Mouse (Mus musculus) olfactory bulb, adult 2 months (tissue): ENCODE measurements around the gene 6330409D20Rik. TPM values are rescaled to one million over a fixed set of nuclear protein-coding genes. Genes with fewer than 3 reads are reported as not detected.

ENCODE experiments used
- H3K27ac ChIP-seq: fragments of 200-500 bp; 2 replicates; pipeline ENCODE4 v1.5.1; 2012; ENCODE audit warnings: low read depth, low read length; ENCODE audit not compliant: insufficient read depth
- H3K4me1 ChIP-seq: fragments of 200-500 bp; 2 replicates; pipeline ENCODE4 v1.6.1; 2012; ENCODE audit warnings: low read length; ENCODE audit not compliant: control insufficient read depth, insufficient read depth
- H3K4me3 ChIP-seq: fragments of 200-500 bp; 2 replicates; pipeline ENCODE4 v1.5.1; 2012; ENCODE audit warnings: mild to moderate bottlenecking, low read depth, low read length, moderate library complexity; ENCODE audit not compliant: insufficient read depth
- CTCF ChIP-seq: fragments of 200-500 bp; IDR thresholded peaks from 2 replicates; pipeline ENCODE4 v1.5.1; 2012; ENCODE audit warnings: low read depth, mild to moderate bottlenecking, low read length, moderate library complexity; ENCODE audit not compliant: insufficient read depth
- POLR2A ChIP-seq: fragments of 200-500 bp; IDR thresholded peaks from 2 replicates; pipeline ENCODE4 v1.6.1; 2012; ENCODE audit warnings: mild to moderate bottlenecking, low read depth, low read length, moderate library complexity; ENCODE audit not compliant: insufficient read depth
- WGBS: fragments of 180-500 bp; shearing (Covaris S2); methylation state at CpG from one replicate; pipeline ENCODE4 v1.1.7; 2018; 5-methylcytosine and 5-hydroxymethylcytosine counted together
- polyA plus RNA-seq: library from polyadenylated mRNA; stranded (reverse); fragments of >200 nt; gene quantifications from 2 replicates; pipeline ENCODE4 v1.2.4, GENCODE M21; 2012; ENCODE audit warnings: low replicate concordance; ENCODE audit not compliant: missing spikeins, insufficient read depth, insufficient read length

Gene 6330409D20Rik
- not detected in 2 replicates for polyA plus RNA-seq

- WGBS, result 9% methylated on average over 11 of the region's 11 CpGs
- H3K27ac ChIP-seq, result 0 out of 2 replicates have a peak within 1 kb of the TSS, but pooled peaks have one; percentile 16
- H3K4me3 ChIP-seq, result peak within 1 kb of the TSS; percentile 68
- TF ChIP-seq POLR2A (no peak), CTCF (no peak)
- peaks cover 17% of the 10 kb centered on the region for H3K4me1 ChIP-seq
These were observed at the start of gene 6330409D20Rik for GRCm38 (mm10) chr2:32740916-32741272. TSS of gene 6330409D20Rik (minus strand) at chr2:32741016.

- 52% methylated on average over 2 of the region's 2 CpGs for WGBS
- H3K4me3 ChIP-seq, result no peak overlapping the region
- H3K27ac ChIP-seq, result no peak overlapping the region
- TF ChIP-seq CTCF, result no peak
- no peak for TF ChIP-seq POLR2A
- H3K4me1 ChIP-seq, result peaks cover 16% of the 10 kb centered on the region
These were observed 47.8 kb upstream of the 6330409D20Rik start for GRCm38 (mm10) chr2:32788581-32788980.

DNA sequence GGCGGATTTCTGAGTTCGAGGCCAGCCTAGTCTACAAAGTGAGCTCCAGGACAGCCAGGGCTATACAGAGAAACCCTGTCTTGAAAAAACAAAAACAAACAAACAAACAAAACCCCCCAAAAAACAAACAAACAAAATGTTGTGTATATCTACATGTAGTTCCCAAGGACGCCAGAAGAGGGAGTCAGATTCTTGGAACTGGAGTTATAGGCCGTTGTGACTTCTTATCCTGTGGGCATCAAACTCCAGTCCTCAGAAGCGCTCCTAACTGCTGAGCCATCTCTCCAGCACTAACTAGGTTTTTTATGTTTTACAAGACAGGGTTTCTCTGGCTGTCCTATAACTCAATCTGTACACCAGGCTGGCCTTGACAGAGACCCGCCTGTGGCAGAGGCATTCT, 46.4 kb upstream of the 6330409D20Rik start:
- WGBS, result 57% methylated on average over 6 of the region's 6 CpGs
- Histone ChIP-seq H3K27ac (no peak overlapping the region), H3K4me3 (no peak overlapping the region), H3K4me1 (peaks cover 16% of the 10 kb centered on the region)
- no peak for TF ChIP-seq POLR2A
- no peak for TF ChIP-seq CTCF

DNA sequence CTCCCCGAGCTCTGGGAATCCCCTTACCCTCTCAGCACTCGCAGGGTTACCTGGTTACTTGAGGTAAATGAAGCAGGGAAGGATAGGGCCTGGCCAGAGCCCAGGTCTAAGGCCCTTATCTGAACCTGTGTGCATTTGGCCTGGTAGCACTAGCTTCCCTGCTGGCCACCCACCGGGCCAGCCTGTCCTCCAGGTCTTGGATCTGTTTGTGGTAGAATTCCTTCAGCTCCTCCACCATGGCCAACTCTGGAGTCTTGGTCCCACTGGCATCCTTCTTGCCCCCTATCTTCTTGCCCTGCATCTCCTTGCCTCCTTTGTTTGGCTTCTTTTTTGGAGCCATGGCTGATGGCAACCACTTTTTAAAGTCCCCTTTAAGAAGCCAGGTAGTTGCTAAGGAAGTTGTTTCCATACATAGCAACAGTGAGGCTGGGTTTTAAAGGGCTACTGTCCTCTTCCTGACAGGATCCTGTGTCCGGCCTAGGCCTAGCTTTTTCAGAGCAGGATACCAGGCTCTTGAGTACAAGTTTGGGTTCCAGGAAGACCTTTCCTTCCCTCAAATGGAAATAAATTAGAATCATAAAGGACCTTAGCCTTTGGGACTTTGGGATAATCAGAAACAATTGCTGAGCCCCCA, 43.3 kb upstream of the 6330409D20Rik start, which contains the start of gene Cfap157:
Gene Cfap157 (minus strand): TSS at position 381 of the 634 bp plus-strand sequence.
- Histone ChIP-seq H3K27ac (no peak within 1 kb of the TSS), H3K4me1 (peaks cover 16% of the 10 kb centered on the region), H3K4me3 (no peak within 1 kb of the TSS)
- 66% methylated on average over 4 of the region's 4 CpGs for WGBS
- no peak for TF ChIP-seq CTCF
- TF ChIP-seq POLR2A, result no peak

- TF ChIP-seq CTCF (no peak), POLR2A (no peak)
These were observed 40.9 kb upstream of the 6330409D20Rik start for GRCm38 (mm10) chr2:32781710-32782109.

DNA sequence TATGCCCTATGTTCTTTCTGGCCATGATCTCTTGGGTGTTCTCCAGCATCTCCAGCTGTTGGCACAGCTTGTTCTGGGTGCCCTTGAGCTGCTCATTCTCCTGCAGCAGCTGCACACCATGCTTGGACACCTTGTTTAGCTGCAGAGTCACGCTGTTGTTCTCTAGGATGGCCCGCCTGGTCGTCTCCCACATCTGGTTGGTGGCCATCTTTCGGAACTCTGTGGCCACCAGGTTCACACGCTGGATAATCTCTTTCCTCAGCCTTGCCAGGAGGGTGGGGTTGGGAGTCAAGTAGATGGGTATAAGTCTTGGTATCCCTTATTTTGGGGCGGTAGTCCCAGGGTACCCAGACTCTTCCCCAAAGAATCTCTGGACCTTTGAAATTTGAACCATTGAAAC, 38.9 kb upstream of the 6330409D20Rik start:
- no peak for TF ChIP-seq POLR2A
- TF ChIP-seq CTCF, result no peak
- no peak overlapping the region for H3K27ac ChIP-seq
- H3K4me1 ChIP-seq, result peaks cover 23% of the 10 kb centered on the region
- H3K4me3 ChIP-seq, result no peak overlapping the region
- WGBS, result 94% methylated on average over 6 of the region's 6 CpGs

More at GRCm38 (mm10) chr2:32781710-32782109, 40.9 kb upstream of the 6330409D20Rik start:
- WGBS, result 83% methylated on average over 6 of the region's 6 CpGs
- Histone ChIP-seq H3K27ac (no peak overlapping the region), H3K4me1 (peaks cover 17% of the 10 kb centered on the region), H3K4me3 (no peak overlapping the region)

- no peak overlapping the region for H3K4me3 ChIP-seq
- 14% methylated on average over 8 of the region's 8 CpGs for WGBS
- peak; percentile 68 for TF ChIP-seq CTCF
- TF ChIP-seq POLR2A, result no peak
- no peak overlapping the region for H3K27ac ChIP-seq
- peaks cover 23% of the 10 kb centered on the region for H3K4me1 ChIP-seq
These were observed 38.3 kb upstream of the 6330409D20Rik start for GRCm38 (mm10) chr2:32779131-32779530.

DNA sequence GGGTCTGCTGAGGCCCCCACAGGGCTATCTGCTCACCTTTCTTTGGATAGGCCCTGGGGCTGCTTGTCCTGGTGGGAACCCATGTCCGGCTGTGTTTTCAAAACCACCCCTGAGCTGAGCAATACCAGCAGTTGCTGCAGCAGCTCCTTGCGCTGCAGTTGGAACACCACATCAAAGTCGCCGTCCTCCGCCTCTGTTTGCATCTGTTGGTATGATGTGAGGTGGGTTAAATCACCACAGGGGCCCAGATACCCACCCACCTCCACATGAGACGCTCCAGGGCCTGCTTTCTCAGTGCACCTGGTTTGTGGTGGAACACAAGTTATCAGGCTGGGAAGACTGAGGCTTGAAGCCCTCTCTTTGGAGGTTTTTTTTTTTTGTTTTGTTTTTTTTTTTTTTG, 37.3 kb upstream of the 6330409D20Rik start:
- WGBS, result 93% methylated on average over 6 of the region's 6 CpGs
- no peak overlapping the region for H3K27ac ChIP-seq
- TF ChIP-seq CTCF, result no peak
- TF ChIP-seq POLR2A, result no peak
- peaks cover 19% of the 10 kb centered on the region for H3K4me1 ChIP-seq
- H3K4me3 ChIP-seq, result no peak overlapping the region

DNA sequence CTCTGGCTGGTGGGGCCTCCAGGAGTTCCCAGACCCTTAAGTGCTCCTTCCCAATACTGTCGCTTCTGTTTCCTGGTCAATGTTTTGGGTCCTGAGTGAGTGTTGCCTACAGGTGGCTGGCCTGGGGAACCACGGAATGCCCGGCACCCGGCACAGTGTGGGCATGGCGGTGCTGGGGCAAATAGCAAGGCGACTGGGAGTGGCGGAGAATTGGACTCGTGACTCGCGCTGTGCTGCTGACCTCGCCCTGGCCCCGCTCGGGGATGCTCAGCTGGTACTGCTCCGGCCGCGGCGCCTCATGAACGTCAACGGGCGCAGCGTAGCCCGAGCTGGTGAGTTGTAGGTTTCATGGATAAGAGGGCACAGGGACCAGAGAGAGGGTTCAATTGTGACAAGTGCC, 35.4 kb upstream of the 6330409D20Rik start:
- no peak overlapping the region for H3K27ac ChIP-seq
- H3K4me3 ChIP-seq, result peak overlapping the region; percentile 84
- TF ChIP-seq POLR2A, result no peak
- no peak for TF ChIP-seq CTCF
- peaks cover 19% of the 10 kb centered on the region for H3K4me1 ChIP-seq
- 18% methylated on average over 22 of the region's 22 CpGs for WGBS
